Mouse (Mus musculus) limb, embryonic 15.5 days (tissue): ENCODE measurements at regions not wholly inside any gene's neighbourhood (a gene's known extent, or its start where the extent isn't known, plus 50 kb on each side); places are given as distances from the start of the nearest gene placed in this dataset.

Experiments
- ATAC-seq: fragments of 200-750 bp; cut with Nextera tagmentation; 2 replicates; pipeline ENCODE4 v1.8.0; 2017; ENCODE audit warnings: low read depth, moderate TSS enrichment; ENCODE audit not compliant: insufficient number of reproducible peaks, low FRiP score, low TSS enrichment
- H3K27ac ChIP-seq: fragments of 300-500 bp; sonication (generic); 2 replicates; pipeline ENCODE4 v1.5.1; 2015; ENCODE audit warnings: moderate library complexity, mild to moderate bottlenecking, inconsistent platforms
- H3K27me3 ChIP-seq: fragments of 300-500 bp; sonication (generic); 2 replicates; pipeline ENCODE4 v1.6.1; 2015; ENCODE audit warnings: inconsistent platforms
- H3K36me3 ChIP-seq: fragments of 300-500 bp; sonication (generic); 2 replicates; pipeline ENCODE4 v1.6.1; 2015; ENCODE audit warnings: inconsistent platforms
- H3K4me1 ChIP-seq: fragments of 300-500 bp; sonication (generic); 2 replicates; pipeline ENCODE4 v1.6.1; 2015; ENCODE audit warnings: inconsistent platforms
- H3K4me2 ChIP-seq: fragments of 300-500 bp; sonication (generic); 2 replicates; pipeline ENCODE4 v1.6.1; 2015; ENCODE audit warnings: mild to moderate bottlenecking, inconsistent platforms
- H3K4me3 ChIP-seq: fragments of 300-500 bp; sonication (generic); 2 replicates; pipeline ENCODE4 v1.5.1; 2015; ENCODE audit warnings: mild to moderate bottlenecking, inconsistent platforms
- H3K9ac ChIP-seq: fragments of 300-500 bp; sonication (generic); 2 replicates; pipeline ENCODE4 v1.6.1; 2015; ENCODE audit warnings: inconsistent platforms
- H3K9me3 ChIP-seq: fragments of 300-500 bp; sonication (generic); 2 replicates; pipeline ENCODE4 v1.6.1; 2016; ENCODE audit warnings: inconsistent platforms
- WGBS: fragments of 180-500 bp; shearing (Covaris S2); methylation state at CpG from one replicate; pipeline ENCODE4 v1.1.7; 2015; 5-methylcytosine and 5-hydroxymethylcytosine counted together

DNA sequence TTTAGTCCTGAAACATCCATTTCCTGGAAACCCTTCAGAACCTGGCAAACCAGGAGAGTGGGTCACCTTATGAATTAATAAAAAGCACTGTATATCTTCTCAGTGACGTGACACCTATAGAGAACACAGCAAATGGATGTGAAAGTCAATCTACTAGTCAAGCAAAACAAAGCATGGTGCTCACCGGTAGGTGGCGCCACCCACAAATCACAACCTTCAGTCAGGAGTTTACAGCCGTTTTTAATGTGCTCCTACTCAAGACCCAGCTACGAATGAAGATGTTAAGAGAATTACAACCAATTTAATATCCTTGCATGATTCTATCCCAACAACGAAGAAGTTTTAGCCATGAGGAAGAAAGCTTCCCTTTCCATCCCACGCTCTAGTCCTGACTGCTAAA lies 136.6 kb upstream of the Map3k7 start:
- peaks cover 11% of the 10 kb centered on the region for H3K4me1 ChIP-seq

DNA sequence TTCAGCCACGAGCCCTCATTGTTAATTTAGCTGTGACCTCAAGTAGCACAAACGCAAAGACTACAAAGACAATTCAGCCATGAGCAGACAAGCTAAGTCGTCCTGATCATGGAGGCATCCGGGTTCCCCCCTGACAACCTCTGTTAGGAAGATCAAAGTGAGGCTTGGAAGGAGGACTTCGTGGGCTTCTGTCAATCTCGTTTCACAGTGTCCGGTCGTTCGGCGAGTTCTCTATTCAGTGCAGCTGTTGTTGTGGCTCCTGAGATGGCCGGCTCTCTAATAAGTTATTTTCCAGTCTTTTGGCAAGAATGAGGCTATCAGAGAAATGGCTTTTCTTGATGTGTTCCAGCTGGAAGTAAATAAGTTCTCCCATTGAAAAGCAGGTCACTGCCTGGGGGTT lies 133.7 kb upstream of the Map3k7 start:
- Histone ChIP-seq H3K4me2 (0 out of 2 replicates have a peak overlapping the region, but pooled peaks have one; percentile 17), H3K36me3 (no peaks in the 10 kb centered on the region), H3K27ac (no peak overlapping the region), H3K27me3 (no peaks in the 10 kb centered on the region), H3K4me1 (no peaks in the 10 kb centered on the region), H3K9ac (no peak overlapping the region), H3K4me3 (no peak overlapping the region), H3K9me3 (no peaks in the 10 kb centered on the region)
- 15% methylated on average over 11 of the region's 11 CpGs for WGBS
- ATAC-seq: no peak

More for the DNA sequence above, 136.6 kb upstream of the Map3k7 start:
- 79% methylated on average over 7 of the region's 7 CpGs for WGBS
- no peaks in the 10 kb centered on the region for H3K27me3 ChIP-seq
- no peaks in the 10 kb centered on the region for H3K36me3 ChIP-seq
- no peak for ATAC-seq
- no peak overlapping the region for H3K4me2 ChIP-seq
- H3K4me3 ChIP-seq: no peak overlapping the region
- H3K9ac ChIP-seq: no peak overlapping the region
- H3K27ac ChIP-seq: no peak overlapping the region
- H3K9me3 ChIP-seq: no peaks in the 10 kb centered on the region

DNA sequence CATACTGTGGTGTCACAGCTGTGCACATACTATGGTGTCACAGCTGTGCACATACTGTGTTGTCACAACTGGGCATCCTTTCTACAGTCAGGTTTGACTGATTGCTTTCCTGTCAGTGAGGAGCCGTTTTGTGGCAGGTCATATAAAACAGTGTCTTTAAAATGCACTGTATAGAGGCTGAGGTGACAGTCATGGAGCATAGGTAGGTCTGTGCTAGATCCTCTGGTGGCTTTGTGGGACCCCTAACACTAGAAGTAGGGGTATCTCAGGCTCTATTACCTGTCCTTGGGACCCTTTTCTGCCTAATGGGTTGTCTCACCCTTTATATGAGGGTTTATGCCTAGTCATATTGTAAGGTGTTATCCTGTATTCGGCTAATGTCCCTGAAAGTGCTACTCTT lies 132.4 kb upstream of the Map3k7 start:
- ATAC-seq: no peak
- H3K36me3 ChIP-seq: no peaks in the 10 kb centered on the region
- no peaks in the 10 kb centered on the region for H3K9me3 ChIP-seq
- no peak overlapping the region for H3K9ac ChIP-seq
- no peaks in the 10 kb centered on the region for H3K4me1 ChIP-seq
- no peak overlapping the region for H3K4me3 ChIP-seq
- H3K27me3 ChIP-seq: no peaks in the 10 kb centered on the region
- WGBS: 74% methylated on average over 2 of the region's 2 CpGs
- H3K27ac ChIP-seq: no peak overlapping the region
- H3K4me2 ChIP-seq: no peak overlapping the region

DNA sequence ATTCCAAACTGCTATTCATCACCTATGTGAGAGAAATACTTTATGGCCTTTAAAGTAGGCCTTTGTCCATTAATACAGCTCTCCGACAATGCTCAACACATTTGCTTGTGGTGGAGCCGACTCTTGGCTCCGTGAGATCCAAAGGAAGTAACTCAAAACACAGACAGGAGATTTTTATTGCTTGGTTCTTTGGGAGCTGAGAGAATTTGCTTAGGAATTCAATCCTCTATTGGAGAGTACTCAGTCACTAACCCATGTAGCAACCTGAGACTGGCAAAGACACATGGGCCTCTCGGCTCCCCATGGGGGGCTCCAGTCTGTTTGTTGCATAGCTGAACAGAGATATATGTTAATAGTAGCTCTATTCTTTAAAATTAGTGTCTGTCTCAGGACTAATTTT lies 130.1 kb upstream of the Map3k7 start:
- no peak overlapping the region for H3K9ac ChIP-seq
- H3K4me1 ChIP-seq: no peaks in the 10 kb centered on the region
- no peak overlapping the region for H3K4me3 ChIP-seq
- H3K9me3 ChIP-seq: no peaks in the 10 kb centered on the region
- no peak overlapping the region for H3K27ac ChIP-seq
- no peaks in the 10 kb centered on the region for H3K27me3 ChIP-seq
- H3K36me3 ChIP-seq: no peaks in the 10 kb centered on the region
- 21% methylated on average over 4 of the region's 4 CpGs for WGBS
- no peak for ATAC-seq
- H3K4me2 ChIP-seq: no peak overlapping the region

DNA sequence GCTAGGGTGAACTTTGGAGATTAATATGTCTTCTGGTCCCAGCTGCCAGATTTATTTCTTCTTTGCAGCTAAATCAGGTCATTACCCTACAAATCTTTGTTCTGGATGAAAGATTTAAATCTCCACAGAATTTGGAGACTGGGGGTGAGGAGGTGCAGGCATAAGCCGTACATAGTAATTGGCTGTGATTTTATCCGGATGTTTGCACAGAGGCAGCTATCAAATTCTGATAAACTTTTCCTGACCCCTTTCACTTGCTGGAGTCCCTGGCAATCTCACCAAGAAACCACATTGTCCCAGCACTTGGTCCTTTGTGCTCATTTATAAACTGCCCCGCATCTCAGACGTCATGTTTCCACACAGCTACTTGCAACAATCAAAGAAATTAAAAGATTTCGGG lies 128.8 kb upstream of the Map3k7 start:
- Histone ChIP-seq H3K27ac (no peak overlapping the region), H3K4me2 (no peak overlapping the region), H3K9me3 (no peaks in the 10 kb centered on the region), H3K9ac (no peak overlapping the region), H3K36me3 (no peaks in the 10 kb centered on the region), H3K4me3 (no peak overlapping the region), H3K27me3 (no peaks in the 10 kb centered on the region), H3K4me1 (no peaks in the 10 kb centered on the region)
- ATAC-seq: no peak
- WGBS: 53% methylated on average over 5 of the region's 5 CpGs

DNA sequence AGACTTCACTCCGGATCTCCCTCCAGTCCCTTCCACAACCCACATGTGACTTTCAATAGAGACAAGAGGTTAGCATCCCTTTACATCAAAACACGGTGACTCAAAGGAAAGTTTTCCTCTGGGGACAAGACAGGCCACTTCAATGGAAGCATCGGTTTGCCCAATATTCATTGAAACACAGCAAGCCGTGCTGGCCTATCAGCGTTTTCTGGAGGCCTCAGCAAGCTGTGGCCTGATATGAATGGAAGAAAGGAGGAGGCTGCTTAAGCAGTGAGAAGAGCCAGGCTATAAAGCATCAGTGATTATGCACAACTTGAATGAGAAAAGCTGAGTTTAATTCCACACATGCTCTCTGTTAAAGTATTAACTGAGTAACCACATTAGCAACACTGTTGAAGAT lies 125.3 kb upstream of the Map3k7 start:
- Histone ChIP-seq H3K36me3 (no peaks in the 10 kb centered on the region), H3K4me1 (no peaks in the 10 kb centered on the region), H3K27ac (no peak overlapping the region), H3K9me3 (no peaks in the 10 kb centered on the region), H3K27me3 (no peaks in the 10 kb centered on the region), H3K4me3 (no peak overlapping the region), H3K4me2 (no peak overlapping the region), H3K9ac (no peak overlapping the region)
- no peak for ATAC-seq
- WGBS: 59% methylated on average over 5 of the region's 5 CpGs

DNA sequence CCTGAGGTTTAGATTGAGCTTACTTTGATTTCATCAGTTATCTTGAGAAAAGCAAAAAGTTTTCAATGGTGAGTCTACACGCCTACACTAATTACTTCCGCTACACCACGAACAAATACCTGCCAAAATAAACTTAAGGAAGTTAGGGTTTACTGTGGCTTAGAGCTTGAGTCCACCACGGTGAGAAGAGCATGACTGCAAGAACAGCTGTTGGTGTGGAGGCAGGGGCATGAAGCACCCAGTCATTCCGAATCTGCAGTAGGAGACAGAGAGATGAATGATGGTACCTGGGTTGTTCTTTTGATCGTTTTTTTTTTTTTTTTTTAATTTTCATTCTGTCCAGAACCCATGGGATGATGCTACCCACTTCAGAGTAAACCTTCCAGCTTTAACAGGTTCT lies 114.1 kb upstream of the Map3k7 start:
- Histone ChIP-seq H3K9ac (no peak overlapping the region), H3K4me2 (no peak overlapping the region), H3K27ac (no peak overlapping the region), H3K36me3 (no peaks in the 10 kb centered on the region), H3K9me3 (no peaks in the 10 kb centered on the region), H3K4me1 (no peaks in the 10 kb centered on the region), H3K4me3 (no peak overlapping the region), H3K27me3 (no peaks in the 10 kb centered on the region)
- WGBS: 55% methylated on average over 6 of the region's 6 CpGs
- no peak for ATAC-seq

DNA sequence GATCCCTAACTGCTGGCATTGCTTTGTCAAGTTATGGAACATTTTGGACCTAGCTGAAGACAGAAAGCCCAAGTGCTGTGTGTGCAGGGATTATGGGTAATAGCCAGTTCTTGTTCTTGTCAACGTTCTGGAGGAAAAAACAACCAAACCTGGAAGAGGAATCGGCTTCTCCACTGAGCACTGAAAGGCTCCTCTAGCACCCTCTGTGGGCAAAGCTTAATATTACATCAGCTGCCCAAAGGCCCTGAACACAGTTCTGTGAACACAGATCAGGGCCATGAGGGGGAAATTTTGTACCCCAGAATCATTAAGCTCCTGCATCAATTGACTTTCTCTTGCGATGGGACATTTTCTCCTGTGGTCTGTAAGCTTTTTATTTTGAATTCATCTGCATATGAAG lies 112.9 kb upstream of the Map3k7 start:
- H3K36me3 ChIP-seq: no peaks in the 10 kb centered on the region
- H3K27me3 ChIP-seq: no peaks in the 10 kb centered on the region
- no peak for ATAC-seq
- H3K4me1 ChIP-seq: no peaks in the 10 kb centered on the region
- 45% methylated on average over 3 of the region's 3 CpGs for WGBS
- no peaks in the 10 kb centered on the region for H3K9me3 ChIP-seq
- no peak overlapping the region for H3K9ac ChIP-seq
- H3K4me3 ChIP-seq: no peak overlapping the region
- H3K4me2 ChIP-seq: no peak overlapping the region
- no peak overlapping the region for H3K27ac ChIP-seq

DNA sequence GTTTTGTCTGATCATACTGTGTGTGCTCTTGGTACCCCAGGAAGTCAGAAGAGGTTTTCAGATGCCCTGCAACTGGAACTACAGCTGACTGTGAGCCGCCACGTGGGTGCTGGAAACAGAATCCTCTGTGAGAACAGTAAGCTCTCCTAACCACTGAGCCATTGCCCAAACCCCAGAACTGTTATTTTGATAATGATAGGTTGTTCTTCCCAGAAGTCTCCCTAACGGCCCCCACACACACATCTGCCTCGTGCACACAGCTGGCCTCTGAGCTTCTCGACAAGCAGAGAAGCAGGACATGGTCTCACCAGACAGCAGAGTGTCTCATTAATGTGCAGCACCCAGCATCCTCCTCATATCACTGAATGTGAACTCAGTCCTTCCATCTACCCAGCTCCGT lies 110.0 kb upstream of the Map3k7 start:
- H3K4me3 ChIP-seq: no peak overlapping the region
- no peaks in the 10 kb centered on the region for H3K36me3 ChIP-seq
- H3K9ac ChIP-seq: no peak overlapping the region
- no peak for ATAC-seq
- no peaks in the 10 kb centered on the region for H3K9me3 ChIP-seq
- no peak overlapping the region for H3K27ac ChIP-seq
- no peak overlapping the region for H3K4me2 ChIP-seq
- WGBS: 69% methylated on average over 6 of the region's 6 CpGs
- H3K4me1 ChIP-seq: no peaks in the 10 kb centered on the region
- no peaks in the 10 kb centered on the region for H3K27me3 ChIP-seq

DNA sequence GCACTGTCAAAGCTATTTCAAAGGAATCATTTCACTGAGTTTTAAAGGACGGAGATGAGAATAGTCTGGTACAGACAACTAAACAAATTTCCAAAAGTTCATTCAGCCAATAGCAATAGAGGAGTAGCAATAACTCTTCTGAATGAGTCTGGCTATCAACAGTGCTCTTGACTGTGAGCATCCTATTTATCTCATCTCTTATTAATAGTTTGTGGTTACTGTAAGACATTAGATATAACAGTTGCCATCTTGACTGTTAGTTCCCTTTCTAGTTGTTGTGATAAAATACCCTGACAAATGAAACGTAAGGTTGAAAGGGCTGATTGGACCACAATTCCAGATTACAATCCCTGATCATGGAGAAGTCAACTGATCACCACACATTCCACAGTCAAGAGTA lies 103.5 kb upstream of the Map3k7 start:
- H3K4me1 ChIP-seq: no peaks in the 10 kb centered on the region
- ATAC-seq: no peak
- no peaks in the 10 kb centered on the region for H3K27me3 ChIP-seq
- 91% methylated on average over 2 of the region's 2 CpGs for WGBS
- no peak overlapping the region for H3K4me2 ChIP-seq
- H3K9me3 ChIP-seq: no peaks in the 10 kb centered on the region
- no peak overlapping the region for H3K4me3 ChIP-seq
- no peak overlapping the region for H3K27ac ChIP-seq
- H3K9ac ChIP-seq: no peak overlapping the region
- no peaks in the 10 kb centered on the region for H3K36me3 ChIP-seq

DNA sequence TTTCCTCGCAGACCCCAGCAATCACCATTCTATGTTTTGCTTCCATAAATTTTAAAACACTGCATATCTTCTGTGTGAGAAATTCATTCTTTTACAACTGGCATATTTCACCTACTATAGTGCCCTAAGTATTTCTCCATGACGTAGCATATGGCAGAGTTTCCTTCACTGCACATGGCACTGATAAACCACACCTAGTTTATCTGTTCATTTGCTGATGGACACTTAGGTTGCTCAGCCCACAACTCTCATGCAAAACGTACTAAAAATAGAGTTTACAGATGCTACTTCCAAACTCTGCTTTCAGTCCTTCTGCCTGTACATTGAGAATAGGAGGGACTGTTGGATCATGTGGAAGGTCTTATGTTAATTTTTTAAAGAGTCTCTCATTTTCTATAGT lies 102.7 kb upstream of the Map3k7 start:
- Histone ChIP-seq H3K36me3 (no peaks in the 10 kb centered on the region), H3K27me3 (no peaks in the 10 kb centered on the region), H3K4me2 (no peak overlapping the region), H3K27ac (no peak overlapping the region), H3K4me3 (no peak overlapping the region), H3K9me3 (no peaks in the 10 kb centered on the region), H3K4me1 (no peaks in the 10 kb centered on the region), H3K9ac (no peak overlapping the region)
- no peak for ATAC-seq
- 70% methylated on average over 3 of the region's 3 CpGs for WGBS

DNA sequence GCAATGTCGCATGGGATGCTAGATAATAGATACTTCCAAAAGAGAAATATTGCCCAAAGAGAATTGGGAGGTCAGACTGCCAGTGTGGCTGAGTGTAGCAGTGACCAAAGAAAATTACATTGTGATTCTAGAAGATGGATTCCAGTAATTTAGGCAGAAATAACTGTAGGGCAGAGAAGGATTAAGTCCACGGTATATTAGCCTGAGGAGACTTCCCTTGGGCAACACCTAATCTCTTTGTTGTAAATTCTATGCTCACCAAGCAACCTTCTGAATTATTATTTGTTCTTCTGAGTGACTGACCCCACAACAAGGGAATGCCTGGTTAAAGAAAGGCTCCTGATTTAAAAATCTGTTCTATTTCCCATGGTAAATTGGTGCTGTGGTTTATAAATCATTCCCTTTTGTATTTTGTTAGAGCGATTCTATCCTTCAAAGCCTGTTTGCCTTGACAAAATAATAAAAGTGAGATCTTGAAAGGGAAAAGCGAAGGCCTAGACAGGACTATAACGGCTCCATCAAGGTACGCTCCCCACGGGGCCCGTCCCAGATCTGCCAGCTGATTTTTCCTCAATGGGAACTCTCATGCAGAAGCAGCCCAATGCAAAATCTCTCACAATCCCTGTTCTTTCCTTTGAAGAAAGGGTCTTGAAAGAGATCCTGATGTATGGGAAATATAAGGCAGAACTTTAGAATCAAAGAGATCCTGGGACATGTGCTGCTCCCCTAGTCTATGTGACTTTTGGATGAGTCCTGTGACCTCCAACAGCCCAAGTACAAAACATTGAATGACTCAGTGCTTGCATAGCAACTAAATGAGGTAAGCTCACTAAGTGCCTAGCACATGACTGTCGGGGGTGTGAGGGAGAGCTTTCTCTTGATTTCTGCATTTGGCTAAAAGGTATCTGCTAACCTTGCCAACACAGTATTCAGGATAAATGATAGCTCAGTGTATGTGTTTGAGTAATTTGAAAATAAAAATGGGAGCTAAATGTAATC lies 90.6 kb upstream of the Map3k7 start:
- no peak for ATAC-seq
- 63% methylated on average over 9 of the region's 9 CpGs for WGBS

More for the DNA sequence above, 90.6 kb upstream of the Map3k7 start:
- no peak overlapping the region for H3K4me2 ChIP-seq
- H3K9me3 ChIP-seq: no peaks in the 10 kb centered on the region
- H3K4me1 ChIP-seq: no peaks in the 10 kb centered on the region
- H3K27me3 ChIP-seq: no peaks in the 10 kb centered on the region
- H3K27ac ChIP-seq: no peak overlapping the region
- H3K9ac ChIP-seq: no peak overlapping the region
- no peak overlapping the region for H3K4me3 ChIP-seq
- H3K36me3 ChIP-seq: no peaks in the 10 kb centered on the region
